Mouse (Mus musculus) forebrain, embryonic 13.5 days (tissue): Measurements from ENCODE around the gene Cdadc1. TPM values are rescaled to one million over a fixed set of nuclear protein-coding genes. Genes with fewer than 3 reads are reported as not detected.

Experiments
- ATAC-seq: fragments of 200-750 bp; cut with Nextera tagmentation; 2 replicates; pipeline ENCODE4 v1.8.0; 2017
- H3K27ac ChIP-seq: fragments of 300-500 bp; sonication (generic); 2 replicates; pipeline ENCODE4 v1.5.1; 2015; ENCODE audit warnings: inconsistent platforms, mild to moderate bottlenecking, moderate library complexity
- H3K27me3 ChIP-seq: fragments of 300-500 bp; sonication (generic); 2 replicates; pipeline ENCODE4 v1.6.1; 2015; ENCODE audit warnings: mild to moderate bottlenecking, inconsistent platforms
- H3K36me3 ChIP-seq: fragments of 300-500 bp; sonication (generic); 2 replicates; pipeline ENCODE4 v1.6.1; 2015; ENCODE audit warnings: mild to moderate bottlenecking, inconsistent platforms; ENCODE audit not compliant: poor library complexity, severe bottlenecking
- H3K4me1 ChIP-seq: fragments of 300-500 bp; sonication (generic); 2 replicates; pipeline ENCODE4 v1.6.1; 2015; ENCODE audit warnings: inconsistent platforms
- H3K4me2 ChIP-seq: fragments of 300-500 bp; sonication (generic); 2 replicates; pipeline ENCODE4 v1.6.1; 2015; ENCODE audit warnings: inconsistent platforms, mild to moderate bottlenecking, moderate library complexity
- H3K4me3 ChIP-seq: fragments of 300-500 bp; sonication (generic); 2 replicates; pipeline ENCODE4 v1.5.1; 2015; ENCODE audit warnings: mild to moderate bottlenecking, inconsistent platforms
- H3K9ac ChIP-seq: fragments of 300-500 bp; sonication (generic); 2 replicates; pipeline ENCODE4 v1.6.1; 2015; ENCODE audit warnings: mild to moderate bottlenecking, inconsistent platforms
- H3K9me3 ChIP-seq: fragments of 300-500 bp; sonication (generic); replicated peaks from 2 replicates; pipeline ENCODE4 v1.6.1; 2016; ENCODE audit warnings: inconsistent platforms
- WGBS: fragments of 180-500 bp; shearing (Covaris S2); methylation state at CpG from one replicate; pipeline ENCODE4 v1.1.7; 2015; 5-methylcytosine and 5-hydroxymethylcytosine counted together
- polyA plus RNA-seq: library from polyadenylated mRNA; unstranded; fragments of >200 nt; fragmentation: Nextera tagmentation; extraction: Ambion mirVana; gene quantifications from 2 replicates; pipeline ENCODE4 v1.2.1, GENCODE M21; 2015

Cdadc1 gene
- polyA plus RNA-seq, 1 experiment from 2014 or later: 32.4 TPM

GRCm38 (mm10) chr14:59605671-59606353 lies 8.1 kb upstream of the Cdadc1 start:
- Histone ChIP-seq H3K27ac (no peak overlapping the region), H3K9ac (no peak overlapping the region), H3K36me3 (no peaks in the 10 kb centered on the region), H3K9me3 (no peaks in the 10 kb centered on the region), H3K4me2 (no peak overlapping the region), H3K4me3 (no peak overlapping the region), H3K27me3 (peaks cover 12% of the 10 kb centered on the region; the same call in 1 of the 2 replicates), H3K4me1 (no peaks in the 10 kb centered on the region)
- WGBS: 13% methylated on average over 5 of the region's 5 CpGs
- peak; percentile 71 for ATAC-seq

- H3K4me3 ChIP-seq: no peak overlapping the region
- H3K27me3 ChIP-seq: peaks cover 12% of the 10 kb centered on the region; the same call in 1 of the 2 replicates
- no peak overlapping the region for H3K9ac ChIP-seq
- H3K9me3 ChIP-seq: no peaks in the 10 kb centered on the region
- H3K36me3 ChIP-seq: no peaks in the 10 kb centered on the region
- H3K27ac ChIP-seq: no peak overlapping the region
- H3K4me1 ChIP-seq: no peaks in the 10 kb centered on the region
- WGBS: 73% methylated on average over 5 of the region's 5 CpGs
- no peak for ATAC-seq
- H3K4me2 ChIP-seq: no peak overlapping the region
Observed at GRCm38 (mm10) chr14:59604002-59604645, 6.4 kb upstream of the Cdadc1 start.

DNA sequence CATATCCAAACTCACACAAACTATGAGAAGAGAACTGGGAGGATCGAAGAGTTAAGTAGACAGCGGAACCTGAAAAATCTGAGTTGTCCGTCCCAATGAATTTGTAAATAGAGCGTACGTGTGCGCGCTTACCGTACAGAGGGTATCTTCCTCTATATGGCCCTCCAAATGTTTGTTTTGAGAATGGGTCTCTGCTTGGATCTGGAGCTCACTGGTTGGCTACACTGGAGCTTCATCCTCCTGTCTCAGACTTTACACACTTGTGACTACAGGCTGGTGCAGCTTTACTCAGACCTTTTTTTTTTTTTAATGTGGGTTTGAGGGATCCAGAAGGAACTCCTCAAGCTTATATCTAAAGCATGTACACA lies 485 bp upstream of the Cdadc1 start:
- peak; percentile 66 for ATAC-seq
- peak overlapping the region; percentile 92 for H3K4me3 ChIP-seq
- 3% methylated on average over 8 of the region's 8 CpGs for WGBS
- H3K4me1 ChIP-seq: peaks cover 12% of the 10 kb centered on the region
- H3K9ac ChIP-seq: peak overlapping the region; percentile 91
- H3K36me3 ChIP-seq: peaks cover 11% of the 10 kb centered on the region; the same call in 1 of the 2 replicates
- peak overlapping the region; percentile 61 for H3K27ac ChIP-seq
- no peaks in the 10 kb centered on the region for H3K9me3 ChIP-seq
- H3K4me2 ChIP-seq: peak overlapping the region; percentile 91
- H3K27me3 ChIP-seq: peaks cover 10% of the 10 kb centered on the region; the same call in 1 of the 2 replicates

- no peak overlapping the region for H3K4me3 ChIP-seq
- H3K4me1 ChIP-seq: peaks cover 12% of the 10 kb centered on the region
- 88% methylated on average over 3 of the region's 3 CpGs for WGBS
- ATAC-seq: no peak
- H3K27ac ChIP-seq: no peak overlapping the region
- no peaks in the 10 kb centered on the region for H3K27me3 ChIP-seq
- H3K9ac ChIP-seq: no peak overlapping the region
- peaks cover 34% of the 10 kb centered on the region for H3K36me3 ChIP-seq
- H3K4me2 ChIP-seq: no peak overlapping the region
- H3K9me3 ChIP-seq: no peaks in the 10 kb centered on the region
Observed at GRCm38 (mm10) chr14:59594988-59595387, 2.8 kb downstream of the Cdadc1 start.

DNA sequence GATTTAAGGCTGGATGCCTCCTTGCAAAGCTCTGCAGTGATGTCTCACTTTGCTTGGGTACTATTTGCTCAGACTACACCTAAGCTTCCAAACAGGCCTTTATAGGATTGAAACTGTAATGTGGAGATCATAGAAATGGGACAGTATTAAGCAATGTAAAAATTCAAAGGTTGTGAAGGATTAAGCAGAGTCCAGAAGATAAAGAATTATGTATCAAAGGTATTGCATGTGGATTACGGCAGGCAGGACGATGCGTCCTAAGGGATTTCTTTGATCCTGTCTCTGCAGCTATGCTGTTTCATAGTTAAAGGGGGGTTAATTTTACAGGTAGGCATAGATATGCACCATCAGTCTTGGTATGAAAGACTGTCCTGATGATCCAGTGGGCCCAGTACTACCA lies 5.2 kb downstream of the Cdadc1 start:
- Histone ChIP-seq H3K4me2 (no peak overlapping the region), H3K36me3 (peaks cover 55% of the 10 kb centered on the region), H3K4me3 (no peak overlapping the region), H3K9me3 (no peaks in the 10 kb centered on the region), H3K27ac (no peak overlapping the region), H3K9ac (no peak overlapping the region), H3K4me1 (peaks cover 9% of the 10 kb centered on the region), H3K27me3 (no peaks in the 10 kb centered on the region)
- 87% methylated on average over 3 of the region's 3 CpGs for WGBS
- ATAC-seq: no peak

GRCm38 (mm10) chr14:59591901-59592300 lies 5.9 kb downstream of the Cdadc1 start:
- ATAC-seq: no peak

DNA sequence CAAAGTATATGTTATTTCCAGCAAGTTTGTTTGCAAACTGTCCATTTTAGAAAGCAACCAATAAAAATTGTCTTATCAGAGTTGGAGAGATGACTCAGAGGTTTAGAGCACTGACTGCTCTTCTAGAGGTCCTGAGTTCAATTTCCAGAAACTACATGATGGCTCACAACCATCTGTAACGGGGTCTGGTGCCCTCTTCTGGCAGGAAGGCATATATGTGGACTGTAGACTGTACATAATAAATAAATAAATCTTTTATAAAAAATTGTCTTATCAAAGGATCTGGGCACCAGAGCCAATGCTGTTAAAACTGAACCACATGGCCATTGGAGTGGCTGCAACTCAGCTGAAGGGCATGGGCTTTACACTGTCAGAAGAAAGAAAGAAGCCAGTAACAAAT lies 7.1 kb downstream of the Cdadc1 start:
- no peaks in the 10 kb centered on the region for H3K27me3 ChIP-seq
- H3K4me1 ChIP-seq: no peaks in the 10 kb centered on the region
- no peak overlapping the region for H3K4me3 ChIP-seq
- H3K9ac ChIP-seq: no peak overlapping the region
- WGBS: 93% methylated on average over 1 of the region's 1 CpGs
- ATAC-seq: no peak
- no peak overlapping the region for H3K27ac ChIP-seq
- no peak overlapping the region for H3K4me2 ChIP-seq
- H3K9me3 ChIP-seq: no peaks in the 10 kb centered on the region
- H3K36me3 ChIP-seq: peaks cover 64% of the 10 kb centered on the region

More at GRCm38 (mm10) chr14:59591901-59592300, 5.9 kb downstream of the Cdadc1 start:
- Histone ChIP-seq H3K4me1 (peaks cover 5% of the 10 kb centered on the region), H3K27me3 (no peaks in the 10 kb centered on the region), H3K4me3 (no peak overlapping the region), H3K9ac (no peak overlapping the region), H3K4me2 (no peak overlapping the region), H3K9me3 (no peaks in the 10 kb centered on the region), H3K36me3 (peaks cover 55% of the 10 kb centered on the region), H3K27ac (no peak overlapping the region)
- 74% methylated on average over 8 of the region's 8 CpGs for WGBS

- Histone ChIP-seq H3K9me3 (no peaks in the 10 kb centered on the region), H3K27me3 (no peaks in the 10 kb centered on the region), H3K4me2 (no peak overlapping the region), H3K4me3 (no peak overlapping the region), H3K27ac (no peak overlapping the region), H3K36me3 (peaks cover 49% of the 10 kb centered on the region), H3K9ac (no peak overlapping the region), H3K4me1 (no peaks in the 10 kb centered on the region)
- WGBS: 93% methylated on average over 5 of the region's 5 CpGs
- ATAC-seq: no peak
Observed at GRCm38 (mm10) chr14:59576385-59576784, 21.4 kb downstream of the Cdadc1 start.

DNA sequence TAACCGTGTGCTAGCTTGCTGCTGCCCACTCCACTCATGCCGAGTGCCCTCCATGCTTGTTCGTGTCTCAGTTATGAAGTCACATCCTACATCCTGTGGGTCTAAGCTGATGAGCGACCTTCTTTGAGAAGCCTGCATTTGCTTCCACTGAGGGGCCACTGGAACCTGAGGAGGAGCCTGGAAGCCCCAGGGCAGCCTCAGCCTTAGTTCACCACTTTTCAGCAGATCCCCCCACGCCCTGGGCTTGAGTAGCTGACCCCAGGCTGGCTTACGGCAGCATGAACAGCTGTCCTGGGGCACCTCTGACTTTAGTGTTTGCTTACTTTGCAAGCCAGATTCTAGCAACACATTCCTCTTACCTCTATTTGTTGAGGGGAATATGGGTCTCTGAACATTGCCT lies 31.0 kb downstream of the Cdadc1 start:
- peaks cover 56% of the 10 kb centered on the region for H3K36me3 ChIP-seq
- no peak overlapping the region for H3K27ac ChIP-seq
- 91% methylated on average over 6 of the region's 6 CpGs for WGBS
- H3K9ac ChIP-seq: no peak overlapping the region
- no peak overlapping the region for H3K4me2 ChIP-seq
- no peak overlapping the region for H3K4me3 ChIP-seq
- no peaks in the 10 kb centered on the region for H3K27me3 ChIP-seq
- ATAC-seq: no peak
- no peaks in the 10 kb centered on the region for H3K4me1 ChIP-seq
- no peaks in the 10 kb centered on the region for H3K9me3 ChIP-seq

DNA sequence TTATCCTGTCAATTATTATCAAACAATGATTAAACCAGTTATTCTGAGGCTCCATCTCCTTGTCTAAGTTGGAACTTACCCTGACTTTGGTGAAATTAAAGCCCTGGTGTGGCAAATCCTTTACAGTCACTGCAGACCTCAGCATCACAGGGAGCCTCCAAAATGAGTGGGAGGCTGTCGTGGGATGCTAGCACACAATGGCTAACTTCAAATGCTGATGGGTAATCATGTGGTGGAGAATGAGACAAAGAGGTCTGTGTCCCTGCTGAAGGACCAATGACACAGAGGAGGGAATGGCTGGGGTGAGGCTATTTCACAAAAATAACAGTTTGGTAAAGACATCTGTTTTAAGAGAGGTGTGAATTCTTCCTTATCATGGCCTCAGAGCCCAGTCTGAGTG lies 39.9 kb downstream of the Cdadc1 start:
- WGBS: 42% methylated on average over 1 of the region's 1 CpGs
- H3K9me3 ChIP-seq: no peaks in the 10 kb centered on the region
- no peak overlapping the region for H3K27ac ChIP-seq
- H3K4me2 ChIP-seq: no peak overlapping the region
- no peak overlapping the region for H3K4me3 ChIP-seq
- H3K27me3 ChIP-seq: no peaks in the 10 kb centered on the region
- no peaks in the 10 kb centered on the region for H3K4me1 ChIP-seq
- no peak overlapping the region for H3K9ac ChIP-seq
- H3K36me3 ChIP-seq: no peaks in the 10 kb centered on the region
- no peak for ATAC-seq

- ATAC-seq: no peak
- Histone ChIP-seq H3K4me2 (no peak overlapping the region), H3K4me3 (no peak overlapping the region), H3K4me1 (no peaks in the 10 kb centered on the region), H3K9ac (no peak overlapping the region), H3K9me3 (no peaks in the 10 kb centered on the region), H3K27ac (no peak overlapping the region), H3K36me3 (no peaks in the 10 kb centered on the region), H3K27me3 (no peaks in the 10 kb centered on the region)
- 78% methylated on average over 4 of the region's 4 CpGs for WGBS
Observed at GRCm38 (mm10) chr14:59557071-59557470, 40.7 kb downstream of the Cdadc1 start.

GRCm38 (mm10) chr14:59555928-59556531 lies 41.7 kb downstream of the Cdadc1 start:
- Histone ChIP-seq H3K36me3 (no peaks in the 10 kb centered on the region), H3K27me3 (no peaks in the 10 kb centered on the region), H3K4me3 (no peak overlapping the region), H3K27ac (no peak overlapping the region), H3K4me1 (no peaks in the 10 kb centered on the region), H3K9me3 (no peaks in the 10 kb centered on the region), H3K4me2 (no peak overlapping the region), H3K9ac (no peak overlapping the region)
- ATAC-seq: peak; percentile 68
- 57% methylated on average over 13 of the region's 13 CpGs for WGBS
